Mouse (Mus musculus) lung, embryonic 14.5 days (tissue): ENCODE data around the gene Adam17. TPM values are rescaled to one million over a fixed set of nuclear protein-coding genes. Genes with fewer than 3 reads are reported as not detected.

Source experiments
- ATAC-seq: fragments of 200-750 bp; cut with Nextera tagmentation; 2 replicates; pipeline ENCODE4 v1.8.0; 2017; ENCODE audit warnings: mild to moderate bottlenecking, moderate TSS enrichment, moderate library complexity; ENCODE audit not compliant: insufficient read depth
- DNase-seq: peaks from one replicate; pipeline ENCODE4 v3.0.0-alpha.2; 2015
- H3K27ac ChIP-seq: fragments of 300-500 bp; sonication (generic); 2 replicates; pipeline ENCODE4 v1.5.1; 2014; ENCODE audit warnings: low read depth, mild to moderate bottlenecking, moderate library complexity
- H3K27me3 ChIP-seq: fragments of 300-500 bp; sonication (generic); 2 replicates; pipeline ENCODE4 v1.6.1; 2014; ENCODE audit warnings: low read length, control low read depth; ENCODE audit not compliant: insufficient read depth
- H3K36me3 ChIP-seq: fragments of 300-500 bp; sonication (generic); 2 replicates; pipeline ENCODE4 v1.6.1; 2014; ENCODE audit warnings: control low read depth; ENCODE audit not compliant: insufficient read depth
- H3K4me1 ChIP-seq: fragments of 300-500 bp; sonication (generic); 2 replicates; pipeline ENCODE4 v1.6.1; 2014; ENCODE audit warnings: antibody characterized with exemption, control low read depth; ENCODE audit not compliant: insufficient read depth
- H3K4me2 ChIP-seq: fragments of 300-500 bp; sonication (generic); 2 replicates; pipeline ENCODE4 v1.6.1; 2014; ENCODE audit warnings: mild to moderate bottlenecking
- H3K4me3 ChIP-seq: fragments of 300-500 bp; sonication (generic); 2 replicates; pipeline ENCODE4 v1.5.1; 2014; ENCODE audit warnings: low read depth, low read length
- H3K9ac ChIP-seq: fragments of 300-500 bp; sonication (generic); 2 replicates; pipeline ENCODE4 v1.6.1; 2014
- H3K9me3 ChIP-seq: fragments of 300-500 bp; sonication (generic); 2 replicates; pipeline ENCODE4 v1.6.1; 2016; ENCODE audit warnings: low read depth, low read length, control low read depth
- CTCF ChIP-seq: IDR thresholded peaks from 2 replicates; pipeline ENCODE4 v1.5.1; 2016; ENCODE audit warnings: antibody characterized with exemption, low read depth
- WGBS: fragments of 180-500 bp; shearing (Covaris S2); extraction: QIAGEN DNeasy Blood & Tissue Kit; methylation state at CpG from one replicate; pipeline ENCODE4 v1.1.7; 2014; 5-methylcytosine and 5-hydroxymethylcytosine counted together
- polyA plus RNA-seq: library from polyadenylated mRNA; unstranded; fragments of >200 nt; fragmentation: Nextera tagmentation; extraction: Ambion mirVana; gene quantifications from 2 replicates; pipeline ENCODE4 v1.2.1, GENCODE M21; 2014

The Adam17 gene
- polyA plus RNA-seq, 1 experiment from 2014 or later: 45.5 TPM

GRCm38 (mm10) chr12:21274446-21274845 lies 99.0 kb downstream of the Adam17 start:
- Histone ChIP-seq H3K36me3 (peaks cover 52% of the 10 kb centered on the region), H3K27me3 (no peaks in the 10 kb centered on the region)
- no peak for DNase-seq

More at GRCm38 (mm10) chr12:21274446-21274845, 99.0 kb downstream of the Adam17 start:
- no peak for TF ChIP-seq CTCF
- no peaks in the 10 kb centered on the region for H3K4me1 ChIP-seq
- ATAC-seq: no peak
- H3K27ac ChIP-seq: no peak overlapping the region
- H3K4me2 ChIP-seq: no peak overlapping the region
- no peak overlapping the region for H3K4me3 ChIP-seq
- WGBS: 65% methylated on average over 7 of the region's 7 CpGs
- no peaks in the 10 kb centered on the region for H3K9me3 ChIP-seq
- no peak overlapping the region for H3K9ac ChIP-seq

Other genes starting within 250 kb of the Adam17 start
- gene Cpsf3, start 88.2 kb downstream of the Adam17 start, polyA plus RNA-seq: 106 and 108 TPM in 2 replicates
- gene Itgb1bp1, start 87.3 kb downstream of the Adam17 start, polyA plus RNA-seq: 49.2 and 51.4 TPM in 2 replicates
- 57.1 and 58.8 TPM in 2 replicates for gene Iah1, start 57.2 kb downstream of the Adam17 start, polyA plus RNA-seq
- 805 and 834 TPM in 2 replicates for gene Ywhaq, start 44.0 kb upstream of the Adam17 start, polyA plus RNA-seq